Mouse (Mus musculus): ENCODE results near the gene Hes1. TPM values are rescaled to one million over a fixed set of nuclear protein-coding genes. Genes with fewer than 3 reads are reported as not detected.
A peak's percentile ranks its signal among the peaks of the same experiment; 100 is the strongest.

Gene Hes1
- polyA plus RNA-seq, 1 experiment from 2014 or later: 29.1 TPM

- WGBS (ENCODE audit: insufficient replicate concordance): 59% methylated on average over 10 of the region's 10 CpGs
- Histone ChIP-seq H3K27me3 (ENCODE audit: control insufficient read depth, insufficient read depth, low read length) (no peaks in the 10 kb centered on the region), H3K9me3 (replicated peaks; ENCODE audit: control insufficient read depth, low read length) (no peaks in the 10 kb centered on the region), H3K27ac (ENCODE audit: low read depth, low read length) (no peak overlapping the region), H3K4me3 (ENCODE audit: low read depth, low read length) (no peak overlapping the region), H3K4me1 (ENCODE audit: control insufficient read depth, insufficient read depth, low read length) (peaks cover 24% of the 10 kb centered on the region), H3K4me2 (no peak overlapping the region), H3K36me3 (ENCODE audit: control insufficient read depth, insufficient read depth, low read length) (no peaks in the 10 kb centered on the region), H3K9ac (ENCODE audit: low read depth, low read length) (no peak overlapping the region)
- ATAC-seq (replicated peaks; ENCODE audit: insufficient number of reproducible peaks, low FRiP score, low TSS enrichment): no peak
Observed at GRCm38 (mm10) chr16:30055361-30055889, 8.8 kb upstream of the Hes1 start.

- Histone ChIP-seq H3K9ac (ENCODE audit: low read depth, low read length) (no peak overlapping the region), H3K4me2 (no peak overlapping the region), H3K27me3 (ENCODE audit: control insufficient read depth, insufficient read depth, low read length) (no peaks in the 10 kb centered on the region), H3K4me1 (ENCODE audit: control insufficient read depth, insufficient read depth, low read length) (peaks cover 29% of the 10 kb centered on the region), H3K36me3 (ENCODE audit: control insufficient read depth, insufficient read depth, low read length) (no peaks in the 10 kb centered on the region), H3K9me3 (replicated peaks; ENCODE audit: control insufficient read depth, low read length) (no peaks in the 10 kb centered on the region), H3K27ac (ENCODE audit: low read depth, low read length) (no peak overlapping the region), H3K4me3 (ENCODE audit: low read depth, low read length) (no peak overlapping the region)
- WGBS (ENCODE audit: insufficient replicate concordance): 79% methylated on average over 7 of the region's 7 CpGs
- ATAC-seq (replicated peaks; ENCODE audit: insufficient number of reproducible peaks, low FRiP score, low TSS enrichment): no peak
Observed at GRCm38 (mm10) chr16:30055927-30056326, 8.3 kb upstream of the Hes1 start.

GRCm38 (mm10) chr16:30056906-30057305 is 7.3 kb upstream of the Hes1 start:
- no peak overlapping the region for H3K27ac ChIP-seq (ENCODE audit: low read depth, low read length)
- H3K4me1 ChIP-seq (ENCODE audit: control insufficient read depth, insufficient read depth, low read length): peaks cover 39% of the 10 kb centered on the region
- WGBS (ENCODE audit: insufficient replicate concordance): 80% methylated on average over 2 of the region's 2 CpGs
- H3K27me3 ChIP-seq (ENCODE audit: control insufficient read depth, insufficient read depth, low read length): no peaks in the 10 kb centered on the region
- no peak overlapping the region for H3K9ac ChIP-seq (ENCODE audit: low read depth, low read length)
- no peak for ATAC-seq (replicated peaks; ENCODE audit: insufficient number of reproducible peaks, low FRiP score, low TSS enrichment)
- H3K9me3 ChIP-seq (replicated peaks; ENCODE audit: control insufficient read depth, low read length): no peaks in the 10 kb centered on the region
- H3K36me3 ChIP-seq (ENCODE audit: control insufficient read depth, insufficient read depth, low read length): no peaks in the 10 kb centered on the region
- H3K4me3 ChIP-seq (ENCODE audit: low read depth, low read length): no peak overlapping the region
- H3K4me2 ChIP-seq: no peak overlapping the region

DNA sequence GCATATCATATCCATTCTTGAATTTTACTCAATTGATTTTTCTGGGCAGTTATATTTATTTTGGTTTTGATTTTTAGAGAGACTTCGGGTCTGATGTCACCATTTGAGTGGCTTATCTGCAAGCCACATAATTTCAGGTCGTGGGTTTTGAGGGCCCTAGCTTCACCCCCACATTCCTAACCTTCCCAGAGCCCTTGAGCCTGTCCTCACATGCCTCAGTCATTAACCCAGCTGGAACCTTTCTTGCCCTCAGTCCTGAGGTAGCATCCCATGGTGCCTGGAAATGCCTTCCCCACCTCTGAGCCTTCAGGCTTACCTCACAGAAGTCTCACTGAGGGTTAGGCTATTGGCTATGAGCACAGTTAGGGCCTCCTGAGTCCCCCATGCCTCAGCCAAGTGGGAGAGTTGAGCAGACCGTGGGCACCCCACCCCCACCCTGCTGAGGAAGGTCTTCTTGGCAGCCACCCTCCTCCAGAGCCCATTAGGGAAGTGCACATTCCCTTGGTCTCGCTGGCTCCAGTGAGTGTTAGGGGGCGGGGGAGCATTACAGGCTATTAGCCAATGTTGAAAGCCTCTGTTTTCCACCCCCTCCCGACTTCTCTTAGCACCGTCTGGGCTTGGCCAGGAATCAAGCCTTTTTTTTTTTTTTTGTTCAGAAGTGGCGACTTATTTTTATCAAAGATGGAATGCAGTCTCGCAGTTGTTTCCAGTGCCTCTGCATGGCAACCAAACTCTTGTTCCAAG is 5.0 kb upstream of the Hes1 start:
- Histone ChIP-seq H3K36me3 (ENCODE audit: control insufficient read depth, insufficient read depth, low read length) (no peaks in the 10 kb centered on the region), H3K27me3 (ENCODE audit: control insufficient read depth, insufficient read depth, low read length) (no peaks in the 10 kb centered on the region), H3K4me3 (ENCODE audit: low read depth, low read length) (no peak overlapping the region), H3K4me1 (ENCODE audit: control insufficient read depth, insufficient read depth, low read length) (peaks cover 50% of the 10 kb centered on the region), H3K27ac (ENCODE audit: low read depth, low read length) (peak overlapping the region; percentile 89), H3K9ac (ENCODE audit: low read depth, low read length) (0 out of 2 replicates have a peak overlapping the region, but pooled peaks have one; percentile 39), H3K4me2 (peak overlapping the region; percentile 49), H3K9me3 (replicated peaks; ENCODE audit: control insufficient read depth, low read length) (no peaks in the 10 kb centered on the region)
- 0 out of 2 replicates have a peak, but pooled peaks have one; percentile 43 for ATAC-seq (replicated peaks; ENCODE audit: insufficient number of reproducible peaks, low FRiP score, low TSS enrichment)
- WGBS (ENCODE audit: insufficient replicate concordance): 11% methylated on average over 9 of the region's 9 CpGs

- 14% methylated on average over 8 of the region's 8 CpGs for WGBS (ENCODE audit: insufficient replicate concordance)
- Histone ChIP-seq H3K27me3 (ENCODE audit: control insufficient read depth, insufficient read depth, low read length) (no peaks in the 10 kb centered on the region), H3K4me2 (peak overlapping the region; percentile 42), H3K4me3 (ENCODE audit: low read depth, low read length) (no peak overlapping the region), H3K27ac (ENCODE audit: low read depth, low read length) (peak overlapping the region; percentile 4), H3K9ac (ENCODE audit: low read depth, low read length) (peak overlapping the region; percentile 17; the same call in 1 of the 2 replicates), H3K4me1 (ENCODE audit: control insufficient read depth, insufficient read depth, low read length) (peaks cover 54% of the 10 kb centered on the region), H3K9me3 (replicated peaks; ENCODE audit: control insufficient read depth, low read length) (no peaks in the 10 kb centered on the region), H3K36me3 (ENCODE audit: control insufficient read depth, insufficient read depth, low read length) (no peaks in the 10 kb centered on the region)
- ATAC-seq (replicated peaks; ENCODE audit: insufficient number of reproducible peaks, low FRiP score, low TSS enrichment): no peak
Observed at GRCm38 (mm10) chr16:30060412-30060811, 3.8 kb upstream of the Hes1 start.

GRCm38 (mm10) chr16:30062242-30063030 is 1.7 kb upstream of the Hes1 start:
- Histone ChIP-seq H3K9ac (ENCODE audit: low read depth, low read length) (peak overlapping the region; percentile 96), H3K4me2 (peak overlapping the region; percentile 92), H3K27ac (ENCODE audit: low read depth, low read length) (peak overlapping the region; percentile 100), H3K9me3 (replicated peaks; ENCODE audit: control insufficient read depth, low read length) (no peaks in the 10 kb centered on the region), H3K27me3 (ENCODE audit: control insufficient read depth, insufficient read depth, low read length) (no peaks in the 10 kb centered on the region), H3K4me3 (ENCODE audit: low read depth, low read length) (peak overlapping the region; percentile 73), H3K4me1 (ENCODE audit: control insufficient read depth, insufficient read depth, low read length) (peaks cover 54% of the 10 kb centered on the region), H3K36me3 (ENCODE audit: control insufficient read depth, insufficient read depth, low read length) (no peaks in the 10 kb centered on the region)
- WGBS (ENCODE audit: insufficient replicate concordance): 16% methylated on average over 12 of the region's 12 CpGs
- no peak for ATAC-seq (replicated peaks; ENCODE audit: insufficient number of reproducible peaks, low FRiP score, low TSS enrichment)

DNA sequence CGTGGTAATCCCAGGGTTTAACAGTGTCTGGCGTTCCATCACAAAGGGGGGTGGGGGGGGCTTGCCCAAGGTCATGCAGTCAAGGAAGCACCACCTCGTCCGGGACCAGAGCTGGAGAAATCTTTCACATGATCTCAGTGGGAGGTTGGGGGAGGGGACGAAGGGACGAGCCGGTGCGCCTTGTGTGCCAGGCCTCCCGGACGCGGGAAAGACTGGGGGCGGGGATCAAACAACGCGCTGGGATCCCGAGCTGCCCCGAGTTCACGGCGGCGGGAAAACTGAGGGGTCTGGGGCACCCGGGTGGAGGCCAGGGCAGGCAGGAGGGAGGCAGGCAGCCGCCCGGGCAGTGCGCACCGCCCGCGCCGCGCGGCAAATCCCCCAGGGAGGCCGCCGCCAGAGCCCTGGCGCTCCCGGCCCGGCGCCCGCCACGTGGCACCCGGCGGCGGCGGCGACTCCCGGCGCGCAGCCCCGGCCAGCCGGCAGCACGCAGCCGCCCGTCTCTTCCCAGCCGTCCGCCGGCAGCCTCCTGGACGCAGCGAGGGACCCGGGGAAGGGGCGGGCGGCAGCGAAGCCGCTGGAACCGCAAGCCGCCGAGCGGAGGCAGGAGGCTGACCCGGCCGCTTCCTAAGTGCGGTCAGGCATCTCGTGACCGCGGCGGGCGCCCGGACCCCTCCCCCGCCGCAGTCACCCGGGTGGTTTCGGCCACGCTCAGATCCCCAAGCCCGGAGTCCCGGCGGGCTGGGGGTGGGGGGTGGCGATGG is 883 bp upstream of the Hes1 start:
- ATAC-seq (replicated peaks; ENCODE audit: insufficient number of reproducible peaks, low FRiP score, low TSS enrichment): peak; percentile 0
- WGBS (ENCODE audit: insufficient replicate concordance): under 1% methylated on average over 50 of the region's 82 CpGs
- H3K4me1 ChIP-seq (ENCODE audit: control insufficient read depth, insufficient read depth, low read length): peaks cover 55% of the 10 kb centered on the region

DNA sequence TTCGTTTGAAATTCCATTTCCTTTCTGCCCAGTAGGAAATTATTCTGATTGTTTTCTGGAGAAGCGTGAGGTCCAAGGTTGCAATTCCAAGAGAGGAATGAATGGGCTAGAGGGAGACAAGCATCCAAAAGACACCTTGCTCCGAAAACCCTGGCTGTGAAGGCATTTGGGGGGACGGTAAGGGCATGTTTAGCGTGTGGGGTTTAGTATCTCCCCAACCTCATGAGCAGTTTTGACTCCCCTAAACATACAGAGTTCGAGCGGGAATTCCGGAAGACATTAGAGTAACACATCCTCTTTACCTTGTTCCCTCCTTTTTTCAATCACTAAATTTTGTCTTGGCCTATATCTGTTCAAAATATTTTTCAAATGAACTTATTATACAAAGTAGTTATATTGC is 429 bp downstream of the Hes1 start:
- ATAC-seq (replicated peaks; ENCODE audit: insufficient number of reproducible peaks, low FRiP score, low TSS enrichment): no peak
- Histone ChIP-seq H3K4me2 (peak overlapping the region; percentile 92), H3K27me3 (ENCODE audit: control insufficient read depth, insufficient read depth, low read length) (no peaks in the 10 kb centered on the region), H3K9ac (ENCODE audit: low read depth, low read length) (peak overlapping the region; percentile 96), H3K27ac (ENCODE audit: low read depth, low read length) (peak overlapping the region; percentile 100), H3K36me3 (ENCODE audit: control insufficient read depth, insufficient read depth, low read length) (no peaks in the 10 kb centered on the region), H3K9me3 (replicated peaks; ENCODE audit: control insufficient read depth, low read length) (no peaks in the 10 kb centered on the region), H3K4me1 (ENCODE audit: control insufficient read depth, insufficient read depth, low read length) (peaks cover 52% of the 10 kb centered on the region), H3K4me3 (ENCODE audit: low read depth, low read length) (peak overlapping the region; percentile 73)
- WGBS (ENCODE audit: insufficient replicate concordance): 0% methylated on average over 8 of the region's 8 CpGs

More for the DNA sequence above, 883 bp upstream of the Hes1 start:
- Histone ChIP-seq H3K9me3 (replicated peaks; ENCODE audit: control insufficient read depth, low read length) (no peaks in the 10 kb centered on the region), H3K27me3 (ENCODE audit: control insufficient read depth, insufficient read depth, low read length) (no peaks in the 10 kb centered on the region), H3K36me3 (ENCODE audit: control insufficient read depth, insufficient read depth, low read length) (no peaks in the 10 kb centered on the region), H3K4me3 (ENCODE audit: low read depth, low read length) (peak overlapping the region; percentile 73), H3K9ac (ENCODE audit: low read depth, low read length) (peak overlapping the region; percentile 96), H3K27ac (ENCODE audit: low read depth, low read length) (peak overlapping the region; percentile 100), H3K4me2 (peak overlapping the region; percentile 92)
